Mouse (Mus musculus) myocyte (in vitro differentiated cells): ENCODE results near the gene Ahcyl1. TPM values are rescaled to one million over a fixed set of nuclear protein-coding genes. Genes with fewer than 3 reads are reported as not detected.

ENCODE experiments used
- H3K27me3 ChIP-seq: one replicate; pipeline ENCODE4 v1.6.1; 2011; ENCODE audit not compliant: control insufficient read depth, insufficient read depth, insufficient read length
- H3K36me3 ChIP-seq: one replicate; pipeline ENCODE4 v1.6.1; 2011; ENCODE audit not compliant: control insufficient read depth, insufficient read depth
- H3K4me2 ChIP-seq: one replicate; pipeline ENCODE4 v1.6.1; 2011; ENCODE audit warnings: low read depth, control low read depth
- H3K4me3 ChIP-seq: one replicate; pipeline ENCODE4 v1.5.1; 2011; ENCODE audit warnings: mild to moderate bottlenecking, control low read depth, moderate library complexity
- H3K79me2 ChIP-seq: one replicate; pipeline ENCODE4 v1.6.1; 2011; ENCODE audit not compliant: control insufficient read depth, insufficient read depth
- H3ac ChIP-seq: one replicate; pipeline ENCODE4 v1.6.1; 2011; ENCODE audit not compliant: control insufficient read depth, insufficient read length
- CEBPB ChIP-seq: IDR thresholded peaks from 2 replicates; pipeline ENCODE4 v1.6.1; 2011; ENCODE audit warnings: mild to moderate bottlenecking, moderate library complexity; ENCODE audit not compliant: poor library complexity, insufficient read depth, severe bottlenecking
- E2F4 ChIP-seq: IDR thresholded peaks from one replicate; pipeline ENCODE4 v1.6.1; 2011; ENCODE audit warnings: mild to moderate bottlenecking, control low read depth, moderate library complexity; ENCODE audit not compliant: insufficient read depth
- MAX ChIP-seq: IDR thresholded peaks from one replicate; pipeline ENCODE4 v1.6.1; 2011; ENCODE audit warnings: low read depth, mild to moderate bottlenecking, control low read depth
- MYOD1 ChIP-seq, 3 experiments: IDR thresholded peaks; one replicate each; pipeline ENCODE4 v1.6.1; 2011; ENCODE audit warnings: control low read depth in 2 of 3, low read depth in 2 of 3, mild to moderate bottlenecking in 2 of 3, moderate library complexity in 1 of 3; ENCODE audit not compliant: insufficient read length in 2 of 3, control insufficient read depth in 1 of 3
- MYOG ChIP-seq, 3 experiments: IDR thresholded peaks; one replicate each; pipeline ENCODE4 v1.6.1; 2011; ENCODE audit warnings: control low read depth in 2 of 3, low read depth in 2 of 3, mild to moderate bottlenecking in 2 of 3; ENCODE audit not compliant: insufficient read length in 2 of 3, control insufficient read depth in 1 of 3, insufficient read depth in 1 of 3
- POLR2A ChIP-seq: IDR thresholded peaks from one replicate; pipeline ENCODE4 v1.6.1; 2011; ENCODE audit warnings: low read depth, mild to moderate bottlenecking, control low read depth, moderate library complexity; ENCODE audit not compliant: insufficient read length
- POLR2AphosphoS2 ChIP-seq: IDR thresholded peaks from one replicate; pipeline ENCODE4 v1.6.1; 2011; ENCODE audit warnings: low read depth, control low read depth; ENCODE audit not compliant: insufficient read length
- REST ChIP-seq: IDR thresholded peaks from one replicate; pipeline ENCODE4 v1.6.1; 2011; ENCODE audit warnings: mild to moderate bottlenecking, control low read depth, moderate library complexity; ENCODE audit not compliant: insufficient read depth, insufficient read length
- SRF ChIP-seq: IDR thresholded peaks from one replicate; pipeline ENCODE4 v1.6.1; 2011; ENCODE audit warnings: low read depth; ENCODE audit not compliant: control insufficient read depth, insufficient read length
- TCF12 ChIP-seq: IDR thresholded peaks from one replicate; pipeline ENCODE4 v1.6.1; 2011; ENCODE audit warnings: mild to moderate bottlenecking, control low read depth; ENCODE audit not compliant: poor library complexity, insufficient read depth, severe bottlenecking
- TCF3 ChIP-seq: IDR thresholded peaks from one replicate; pipeline ENCODE4 v1.6.1; 2011; ENCODE audit warnings: low read depth, control low read depth; ENCODE audit not compliant: insufficient read length
- USF1 ChIP-seq: IDR thresholded peaks from one replicate; pipeline ENCODE4 v1.6.1; 2011; ENCODE audit warnings: low read depth, mild to moderate bottlenecking, control low read depth, moderate library complexity
- polyA plus RNA-seq: library from polyadenylated mRNA; unstranded; fragments of >200 nt; fragmentation: generic; extraction: Trizol; gene quantifications from one replicate; pipeline ENCODE4 v1.2.1, GENCODE M21; 2012; ENCODE audit warnings: missing spikeins

Gene Ahcyl1
- polyA plus RNA-seq, 1 experiment: 51.0 TPM

DNA sequence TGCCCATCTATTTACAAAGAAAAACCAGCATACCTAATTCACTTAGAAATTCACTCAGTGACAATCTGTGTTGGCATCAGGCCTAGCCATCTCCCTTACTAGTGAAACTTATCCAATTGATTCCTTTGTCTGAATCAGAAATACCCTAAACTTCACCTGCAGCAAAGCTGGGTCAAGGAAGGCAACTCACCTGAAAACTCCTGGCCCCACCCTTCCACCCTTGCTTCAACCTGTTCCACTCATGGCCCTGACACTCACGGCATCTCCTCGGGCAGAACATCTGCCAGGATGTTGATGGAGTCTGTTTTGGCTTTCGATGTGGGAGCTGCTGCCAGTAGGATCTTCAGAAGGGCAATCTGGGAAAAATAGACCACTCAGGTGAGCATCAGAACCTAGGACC, 78.6 kb downstream of the Ahcyl1 start:
- H3ac ChIP-seq: no peak overlapping the region
- TF ChIP-seq CEBPB (no peak), TCF3 (no peak), POLR2A (no peak), MAX (no peak), REST (no peak), TCF12 (no peak), MYOG (IDR thresholded peaks at IDR 0.05; ENCODE audit: control insufficient read depth in 1 of 3, insufficient read depth in 1 of 3, insufficient read length in 2 of 3, low read depth in 2 of 3) (no peak), MYOD1 (IDR thresholded peaks at IDR 0.05; ENCODE audit: control insufficient read depth in 1 of 3, insufficient read length in 2 of 3, low read depth in 2 of 3) (no peak), USF1 (no peak), SRF (no peak), E2F4 (no peak), POLR2AphosphoS2 (no peak)
- H3K4me3 ChIP-seq: no peak overlapping the region
- H3K36me3 ChIP-seq: peaks cover 68% of the 10 kb centered on the region
- no peaks in the 10 kb centered on the region for H3K27me3 ChIP-seq
- no peak overlapping the region for H3K4me2 ChIP-seq
- no peaks in the 10 kb centered on the region for H3K79me2 ChIP-seq

Other genes starting within 250 kb of the Ahcyl1 start
- gene Kcnc4, start 237.0 kb downstream of the Ahcyl1 start, polyA plus RNA-seq: not detected
- 1.9 TPM for gene Slc6a17, start 178.5 kb downstream of the Ahcyl1 start, polyA plus RNA-seq
- not detected for gene Ubl4b, start 141.5 kb downstream of the Ahcyl1 start, polyA plus RNA-seq
- gene Alx3, start 101.5 kb downstream of the Ahcyl1 start, polyA plus RNA-seq: not detected
- not detected for gene Gm10961, start 65.2 kb downstream of the Ahcyl1 start, polyA plus RNA-seq
- 46.6 TPM for gene Strip1, start 64.9 kb downstream of the Ahcyl1 start, polyA plus RNA-seq
- 68.1 TPM for gene Csf1, start 63.9 kb upstream of the Ahcyl1 start, polyA plus RNA-seq
- gene Eps8l3, start 180.7 kb upstream of the Ahcyl1 start, polyA plus RNA-seq: not detected
- 25.4 TPM for gene Gstm5, start 199.3 kb upstream of the Ahcyl1 start, polyA plus RNA-seq
- gene Gstm7, start 235.3 kb upstream of the Ahcyl1 start, polyA plus RNA-seq: 0.50 TPM
- not detected for gene Gstm6, start 247.2 kb upstream of the Ahcyl1 start, polyA plus RNA-seq